10 mouse cellular contexts compared by ENCODE assay signal in genomic region chr4:55208386-55209345, GRCm38 (mm10).
DNase-seq lines count a peak whose midpoint lies in the region; ATAC-seq lines count a peak whose summit lies in the region.
"Had no signal": no experiment of that assay in that cellular context is flagged by ENCODE, and none has a peak within 500 bp of the region (broad histone marks: within the 10 kb centered on the region; RNA-seq: fewer than 3 reads in every experiment).

No protein-coding gene starts in this region.

- H3K27me3 ChIP-seq in heart, embryonic 14.5 days (ENCODE audit: control insufficient read depth, insufficient read depth, low read length) = no peaks in the 10 kb centered on the region
- no peaks in the 10 kb centered on the region for H3K27me3 ChIP-seq in forebrain, embryonic 15.5 days
- H3K27me3 ChIP-seq in midbrain, embryonic 14.5 days (ENCODE audit: control insufficient read depth, insufficient read depth, low read length) = no peaks in the 10 kb centered on the region
- H3K27me3 ChIP-seq: stomach, embryonic 15.5 days had no signal

- no peak for ATAC-seq in heart, embryonic 14.5 days (ENCODE audit: insufficient number of reproducible peaks, insufficient read depth, low FRiP score, low read depth)
- peak; percentile 83 for ATAC-seq in forebrain, embryonic 15.5 days (replicated peaks)
- ATAC-seq in midbrain, embryonic 14.5 days (ENCODE audit: low FRiP score, low TSS enrichment) = peak; percentile 79
- no peak for ATAC-seq in frontal cortex, adult (ENCODE audit: low TSS enrichment)

- peak overlapping the region in 1 of 2 experiments; percentile 8; a peak in 1 of 4 replicates for H3K4me3 ChIP-seq in heart, embryonic 14.5 days (ENCODE audit: control insufficient read depth in 1 of 2, insufficient read depth in 1 of 2, low read depth in 1 of 2, low read length in 2 of 2)
- no peak overlapping the region for H3K4me3 ChIP-seq in forebrain, embryonic 15.5 days
- H3K4me3 ChIP-seq in midbrain, embryonic 14.5 days (replicated peaks; ENCODE audit: low read depth, low read length) = no peak overlapping the region
- H3K4me3 ChIP-seq: stomach, embryonic 15.5 days had no signal

- no peak overlapping the region for H3K27ac ChIP-seq in heart, embryonic 14.5 days (replicated peaks in 1 of 2; ENCODE audit: control insufficient read depth in 1 of 2, insufficient read depth in 1 of 2, low read depth in 2 of 2, low read length in 2 of 2)
- H3K27ac ChIP-seq in forebrain, embryonic 15.5 days (replicated peaks) = peak overlapping the region; percentile 31; the same call in 1 of the 2 replicates
- H3K27ac ChIP-seq in midbrain, embryonic 14.5 days (replicated peaks; ENCODE audit: low read depth, low read length) = peak overlapping the region; percentile 68
- H3K27ac ChIP-seq: macrophage; stomach, embryonic 15.5 days had no signal

- WGBS in heart, embryonic 14.5 days = 14% methylated on average over 21 of the region's 21 CpGs
- WGBS in forebrain, embryonic 15.5 days = 3% methylated on average over 21 of the region's 21 CpGs
- WGBS in midbrain, embryonic 14.5 days = 2% methylated on average over 21 of the region's 21 CpGs

- no peaks in the 10 kb centered on the region for H3K36me3 ChIP-seq in heart, embryonic 14.5 days (ENCODE audit: control insufficient read depth, insufficient read depth, low read length)
- no peaks in the 10 kb centered on the region for H3K36me3 ChIP-seq in forebrain, embryonic 15.5 days
- no peaks in the 10 kb centered on the region for H3K36me3 ChIP-seq in midbrain, embryonic 14.5 days (ENCODE audit: control insufficient read depth, insufficient read depth, low read length)
- H3K36me3 ChIP-seq: stomach, embryonic 15.5 days had no signal

- H3K4me1 ChIP-seq in heart, embryonic 14.5 days (ENCODE audit: control insufficient read depth in 2 of 2, insufficient read depth in 2 of 2, low read length in 2 of 2) = peaks cover 13 to 16% of the 10 kb centered on the region in 2 experiments; a peak in 3 of 4 replicates
- peaks cover 15% of the 10 kb centered on the region for H3K4me1 ChIP-seq in forebrain, embryonic 15.5 days
- H3K4me1 ChIP-seq in midbrain, embryonic 14.5 days (ENCODE audit: control insufficient read depth, insufficient read depth, low read length) = peaks cover 12% of the 10 kb centered on the region

- peak overlapping the region; percentile 56 for H3K4me2 ChIP-seq in heart, embryonic 14.5 days (ENCODE audit: low read length)
- peak overlapping the region; percentile 18 for H3K4me2 ChIP-seq in forebrain, embryonic 15.5 days (replicated peaks)
- peak overlapping the region; percentile 40 for H3K4me2 ChIP-seq in midbrain, embryonic 14.5 days (ENCODE audit: low read length)
- H3K4me2 ChIP-seq: stomach, embryonic 15.5 days had no signal

- no peak for DNase-seq in heart, adult 18-20 months
- DNase-seq in adrenal gland, adult 8-10 months = peak; percentile 54
- peak; percentile 69 for DNase-seq in midbrain, embryonic 14.5 days
- no peak for DNase-seq in cerebellum, adult 9-10 months
- DNase-seq in urinary bladder, postnatal 10 days (ENCODE audit: low spot score) = no peak

- H3K9ac ChIP-seq in heart, embryonic 14.5 days (ENCODE audit: low read length) = peak overlapping the region; percentile 51
- H3K9ac ChIP-seq in forebrain, embryonic 15.5 days (replicated peaks) = no peak overlapping the region
- H3K9ac ChIP-seq in midbrain, embryonic 14.5 days (replicated peaks; ENCODE audit: low read length) = no peak overlapping the region; the same call in 1 of the 2 replicates
- H3K9ac ChIP-seq: stomach, embryonic 15.5 days had no signal

- no peaks in the 10 kb centered on the region for H3K9me3 ChIP-seq in heart, embryonic 14.5 days (ENCODE audit: control insufficient read depth, low read length)
- no peaks in the 10 kb centered on the region for H3K9me3 ChIP-seq in forebrain, embryonic 15.5 days
- H3K9me3 ChIP-seq in midbrain, embryonic 14.5 days (ENCODE audit: control insufficient read depth, low read length) = no peaks in the 10 kb centered on the region
- H3K9me3 ChIP-seq: stomach, embryonic 15.5 days had no signal

Comparison
In these comparisons a context has a peak if more than half of its experiments do, and no peak if none do; other contexts are left out.
1. ATAC-seq: peak in forebrain, embryonic 15.5 days (single experiment) and midbrain, embryonic 14.5 days (single experiment); none in heart, embryonic 14.5 days (single experiment) and frontal cortex, adult (single experiment).
2. H3K27ac ChIP-seq: peak in forebrain, embryonic 15.5 days (single experiment) and midbrain, embryonic 14.5 days (single experiment); none in heart, embryonic 14.5 days (0 of 2).
3. DNase-seq: peak in adrenal gland, adult 8-10 months (single experiment) and midbrain, embryonic 14.5 days (single experiment); none in heart, adult 18-20 months (0 of 2), cerebellum, adult 9-10 months (single experiment) and urinary bladder, postnatal 10 days (single experiment).
4. Peak in every context shown above with its lines, with median percentiles within 50 percentile points of each other: H3K4me2 ChIP-seq.